In the genomic region with DNA sequence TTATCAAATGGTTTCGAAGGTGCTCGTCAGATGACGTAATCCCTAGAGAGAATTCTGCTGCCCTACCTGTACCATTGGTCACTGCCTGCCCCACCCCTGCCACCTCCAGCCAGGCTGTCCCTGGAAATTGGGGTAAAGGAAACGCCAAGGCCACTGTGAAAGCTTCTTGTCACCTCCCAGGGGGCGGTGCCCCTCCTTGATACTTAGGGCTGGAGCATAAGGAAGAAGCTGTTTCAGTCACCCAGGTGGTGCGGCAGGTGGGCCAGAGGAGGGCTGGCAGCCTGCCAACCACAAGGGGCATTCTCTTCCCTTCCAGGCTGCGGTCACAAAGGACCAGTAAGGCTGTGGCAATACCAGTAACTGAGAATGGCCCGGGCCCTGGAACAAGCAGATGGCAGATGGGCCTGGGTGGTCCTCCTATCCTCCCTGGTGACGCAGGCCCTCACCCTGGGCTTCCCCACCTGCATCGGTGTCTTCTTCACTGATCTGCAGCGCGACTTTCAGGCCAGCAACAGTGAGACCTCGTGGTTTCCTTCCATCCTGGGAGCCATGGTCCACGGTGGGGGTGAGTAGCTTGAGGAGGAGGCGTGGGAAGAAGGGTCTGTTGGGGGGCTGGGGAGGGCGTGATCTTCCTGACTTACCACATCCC, we compare ENCODE assay signal across 12 mouse cellular contexts. TPM values are rescaled to one million over a fixed set of nuclear protein-coding genes. Genes with fewer than 3 reads are reported as not detected.
DNase-seq lines count a peak whose midpoint lies in the region; ATAC-seq and TF ChIP-seq lines count a peak whose summit lies in the region.
"Had no signal": no experiment of that assay in that cellular context is flagged by ENCODE, and none has a peak within 500 bp of the region (broad histone marks: within the 10 kb centered on the region; RNA-seq: fewer than 3 reads in every experiment).

A gene (plus strand): TSS at position 232 of the 649 bp plus-strand sequence.

- no peak for DNase-seq in heart, postnatal 0 days (ENCODE audit: low spot score)
- no peak for DNase-seq in spleen, adult 18-20 months
- DNase-seq in embryo, embryonic 10 days (ENCODE audit: low spot score), result no peak
- DNase-seq in right cerebral cortex, adult 2 months (ENCODE audit: low spot score in 2 of 2), result no peak
- DNase-seq: heart, postnatal 36 days had no signal

- H3K4me1 ChIP-seq in heart, postnatal 0 days (ENCODE audit: control insufficient read depth, insufficient read depth), result peaks cover 4% of the 10 kb centered on the region; the same call in 1 of the 2 replicates
- H3K4me1 ChIP-seq in heart, embryonic 11.5 days (ENCODE audit: control insufficient read depth, insufficient read depth, low read length), result peaks cover 15% of the 10 kb centered on the region
- H3K4me1 ChIP-seq in kidney, embryonic 14.5 days (ENCODE audit: control insufficient read depth, insufficient read depth, low read length), result peaks cover 9% of the 10 kb centered on the region
- peaks cover 6% of the 10 kb centered on the region; the same call in 1 of the 2 replicates for H3K4me1 ChIP-seq in stomach, embryonic 16.5 days (ENCODE audit: control insufficient read depth, insufficient read depth, low read length)

- peak within 1 kb of the TSS; percentile 18; the same call in 1 of the 2 replicates for H3K27ac ChIP-seq in heart, postnatal 0 days (ENCODE audit: low read depth)
- no peak within 1 kb of the TSS for H3K27ac ChIP-seq in heart, embryonic 11.5 days (ENCODE audit: low read depth, low read length)
- H3K27ac ChIP-seq in kidney, embryonic 14.5 days (ENCODE audit: low read depth, low read length), result peak within 1 kb of the TSS; percentile 48; the same call in 1 of the 2 replicates
- no peak within 1 kb of the TSS for H3K27ac ChIP-seq in stomach, embryonic 16.5 days (ENCODE audit: low read length)
- H3K27ac ChIP-seq: embryonic facial prominence, embryonic 13.5 days; neural tube, embryonic 12.5 days had no signal

- no peak for TF ChIP-seq EP300 in heart, postnatal 0 days (IDR thresholded peaks at IDR 0.05; ENCODE audit: low read depth)

- 82% methylated on average over 16 of the region's 16 CpGs for WGBS in heart, postnatal 0 days
- WGBS in heart, embryonic 11.5 days (ENCODE audit: insufficient replicate concordance), result 63% methylated on average over 16 of the region's 16 CpGs
- 74% methylated on average over 16 of the region's 16 CpGs for WGBS in kidney, embryonic 14.5 days
- 66% methylated on average over 16 of the region's 16 CpGs for WGBS in stomach, embryonic 16.5 days

- no peak for ATAC-seq in heart, postnatal 0 days (ENCODE audit: insufficient read depth, low read depth)
- ATAC-seq in heart, embryonic 11.5 days (replicated peaks; ENCODE audit: insufficient number of reproducible peaks, low FRiP score, low TSS enrichment), result no peak
- ATAC-seq in CD4-positive, CD25-positive, alpha-beta regulatory T cell, adult 4 months, result peak; percentile 18
- ATAC-seq in kidney, embryonic 14.5 days (ENCODE audit: low FRiP score, low TSS enrichment), result 0 out of 2 replicates have a peak, but pooled peaks have one; percentile 20
- peak; percentile 19; the same call in 1 of the 2 replicates for ATAC-seq in stomach, embryonic 16.5 days (ENCODE audit: insufficient read depth, low FRiP score)

- TF ChIP-seq CTCF in heart, postnatal 0 days (IDR thresholded peaks at IDR 0.05; ENCODE audit: low read depth), result no peak

- H3K4me3 ChIP-seq in heart, postnatal 0 days (ENCODE audit: low read depth, low read length), result peak within 1 kb of the TSS; percentile 23; the same call in 1 of the 2 replicates
- H3K4me3 ChIP-seq in heart, embryonic 11.5 days (ENCODE audit: low read depth, low read length), result no peak within 1 kb of the TSS
- peak within 1 kb of the TSS; percentile 17; the same call in 1 of the 2 replicates for H3K4me3 ChIP-seq in kidney, embryonic 14.5 days (ENCODE audit: low read length)
- H3K4me3 ChIP-seq in stomach, embryonic 16.5 days (replicated peaks; ENCODE audit: low read length), result no peak within 1 kb of the TSS; the same call in 1 of the 2 replicates
- H3K4me3 ChIP-seq: embryonic facial prominence, embryonic 13.5 days; neural tube, embryonic 12.5 days had no signal

- no peak within 1 kb of the TSS for H3K9ac ChIP-seq in heart, postnatal 0 days (replicated peaks; ENCODE audit: low read depth, low read length)
- H3K9ac ChIP-seq in heart, embryonic 11.5 days (ENCODE audit: low read depth, low read length), result no peak within 1 kb of the TSS
- peak within 1 kb of the TSS; percentile 18; the same call in 1 of the 2 replicates for H3K9ac ChIP-seq in kidney, embryonic 14.5 days (ENCODE audit: low read depth, low read length)
- H3K9ac ChIP-seq in stomach, embryonic 16.5 days (ENCODE audit: low read length), result no peak within 1 kb of the TSS; the same call in 1 of the 2 replicates
- H3K9ac ChIP-seq: embryonic facial prominence, embryonic 13.5 days; neural tube, embryonic 12.5 days had no signal

- no peaks in the 10 kb centered on the region for H3K9me3 ChIP-seq in heart, postnatal 0 days (replicated peaks; ENCODE audit: control insufficient read depth, low read length)
- no peaks in the 10 kb centered on the region for H3K9me3 ChIP-seq in heart, embryonic 11.5 days (replicated peaks; ENCODE audit: control insufficient read depth, low read length)
- H3K9me3 ChIP-seq in kidney, embryonic 14.5 days (ENCODE audit: control insufficient read depth, low read length), result no peaks in the 10 kb centered on the region
- H3K9me3 ChIP-seq in stomach, embryonic 16.5 days (replicated peaks; ENCODE audit: control insufficient read depth, low read length), result no peaks in the 10 kb centered on the region
- H3K9me3 ChIP-seq: embryonic facial prominence, embryonic 13.5 days; neural tube, embryonic 12.5 days had no signal

- peak within 1 kb of the TSS; percentile 25; the same call in 1 of the 2 replicates for H3K4me2 ChIP-seq in heart, postnatal 0 days (ENCODE audit: low read depth, low read length)
- H3K4me2 ChIP-seq in heart, embryonic 11.5 days, result no peak within 1 kb of the TSS
- H3K4me2 ChIP-seq in kidney, embryonic 14.5 days (replicated peaks; ENCODE audit: low read depth, low read length), result peak within 1 kb of the TSS; percentile 22
- H3K4me2 ChIP-seq in stomach, embryonic 16.5 days (ENCODE audit: low read depth, low read length), result 0 out of 2 replicates have a peak within 1 kb of the TSS, but pooled peaks have one; percentile 16
- H3K4me2 ChIP-seq: embryonic facial prominence, embryonic 13.5 days; neural tube, embryonic 12.5 days had no signal

- H3K36me3 ChIP-seq in heart, postnatal 0 days (replicated peaks; ENCODE audit: control insufficient read depth, insufficient read depth, low read length), result no peaks in the 10 kb centered on the region
- no peaks in the 10 kb centered on the region for H3K36me3 ChIP-seq in heart, embryonic 11.5 days (ENCODE audit: control insufficient read depth, insufficient read depth, low read length)
- no peaks in the 10 kb centered on the region for H3K36me3 ChIP-seq in kidney, embryonic 14.5 days (ENCODE audit: control insufficient read depth, insufficient read depth, low read length)
- no peaks in the 10 kb centered on the region for H3K36me3 ChIP-seq in stomach, embryonic 16.5 days (ENCODE audit: control insufficient read depth, insufficient read depth, low read length)
- H3K36me3 ChIP-seq: embryonic facial prominence, embryonic 13.5 days; neural tube, embryonic 12.5 days had no signal

- H3K27me3 ChIP-seq in heart, postnatal 0 days (ENCODE audit: control insufficient read depth, insufficient read depth, low read length), result no peaks in the 10 kb centered on the region
- no peaks in the 10 kb centered on the region for H3K27me3 ChIP-seq in heart, embryonic 11.5 days (ENCODE audit: control insufficient read depth, insufficient read depth, low read length)
- no peaks in the 10 kb centered on the region for H3K27me3 ChIP-seq in kidney, embryonic 14.5 days (ENCODE audit: control insufficient read depth, insufficient read depth, low read length)
- no peaks in the 10 kb centered on the region for H3K27me3 ChIP-seq in stomach, embryonic 16.5 days (ENCODE audit: control insufficient read depth, insufficient read depth, low read length)
- H3K27me3 ChIP-seq: embryonic facial prominence, embryonic 13.5 days; neural tube, embryonic 12.5 days had no signal

RNA-seq across cellular contexts. Expression of the gene that starts here (rescaled TPM):
- total RNA-seq in heart, postnatal 0 days (2014; rRNA removed; ENCODE audit: low replicate concordance), result 0.99 and 3.8 TPM in 2 replicates
- polyA plus RNA-seq in heart, postnatal 0 days (2015; fragmentation: Nextera tagmentation; extraction: Ambion mirVana), result 0.11 and 0.15 TPM in 2 replicates
- not detected in 2 replicates for polyA plus RNA-seq in heart, embryonic 11.5 days (2014; fragmentation: Nextera tagmentation; extraction: Ambion mirVana)
- polyA plus RNA-seq in CD4-positive, CD25-positive, alpha-beta regulatory T cell, adult 4 months (2017; shearing (Covaris generic)), result 1 to 10 TPM; 3.5 to 6.5 TPM
- polyA plus RNA-seq in kidney, embryonic 14.5 days (2014; fragmentation: Nextera tagmentation; extraction: Ambion mirVana), result 9.0 and 10.7 TPM in 2 replicates
- polyA plus RNA-seq in stomach, embryonic 16.5 days (2015; fragmentation: Nextera tagmentation; extraction: Ambion mirVana), result 2.8 and 3.7 TPM in 2 replicates
- total RNA-seq: heart, postnatal 36 days; layer of hippocampus, postnatal 14 days had no signal

Comparison
In these comparisons a context has a peak if more than half of its experiments do, and no peak if none do; other contexts are left out.
1. H3K27ac ChIP-seq: peak in heart, postnatal 0 days (single experiment) and kidney, embryonic 14.5 days (single experiment); none in heart, embryonic 11.5 days (single experiment) and stomach, embryonic 16.5 days (single experiment).
2. H3K4me3 ChIP-seq: peak in heart, postnatal 0 days (single experiment) and kidney, embryonic 14.5 days (single experiment); none in heart, embryonic 11.5 days (single experiment) and stomach, embryonic 16.5 days (single experiment).
3. ATAC-seq: peak in CD4-positive, CD25-positive, alpha-beta regulatory T cell, adult 4 months (single experiment), kidney, embryonic 14.5 days (single experiment) and stomach, embryonic 16.5 days (single experiment); none in heart, postnatal 0 days (single experiment) and heart, embryonic 11.5 days (single experiment).